Mouse (Mus musculus) stomach, postnatal 0 days (tissue): ENCODE data around the gene Bhlhe23. TPM values are rescaled to one million over a fixed set of nuclear protein-coding genes. Genes with fewer than 3 reads are reported as not detected.

Experiments used
- ATAC-seq: fragments of 200-750 bp; cut with Nextera tagmentation; 2 replicates; pipeline ENCODE4 v1.8.0; 2017; ENCODE audit not compliant: low FRiP score, low TSS enrichment
- DNase-seq: peaks from one replicate; pipeline ENCODE4 v3.0.0-alpha.2; 2016; ENCODE audit warnings: low spot score
- H3K27ac ChIP-seq: fragments of 300-500 bp; sonication (generic); replicated peaks from 2 replicates; pipeline ENCODE4 v1.5.1; 2014; ENCODE audit warnings: mild to moderate bottlenecking, control low read depth
- H3K27me3 ChIP-seq: fragments of 300-500 bp; sonication (generic); 2 replicates; pipeline ENCODE4 v1.6.1; 2014; ENCODE audit warnings: low read length; ENCODE audit not compliant: control insufficient read depth, insufficient read depth
- H3K36me3 ChIP-seq: fragments of 300-500 bp; sonication (generic); 2 replicates; pipeline ENCODE4 v1.6.1; 2014; ENCODE audit warnings: low read length, mixed read lengths; ENCODE audit not compliant: control insufficient read depth, insufficient read depth
- H3K4me1 ChIP-seq: fragments of 300-500 bp; sonication (generic); replicated peaks from 2 replicates; pipeline ENCODE4 v1.6.1; 2014; ENCODE audit warnings: antibody characterized with exemption; ENCODE audit not compliant: control insufficient read depth, insufficient read depth
- H3K4me2 ChIP-seq: fragments of 300-500 bp; sonication (generic); replicated peaks from 2 replicates; pipeline ENCODE4 v1.6.1; 2014; ENCODE audit warnings: low read depth, mild to moderate bottlenecking, control low read depth, moderate library complexity
- H3K4me3 ChIP-seq: fragments of 300-500 bp; sonication (generic); 2 replicates; pipeline ENCODE4 v1.5.1; 2014; ENCODE audit warnings: low read depth, low read length, control low read depth
- H3K9ac ChIP-seq: fragments of 300-500 bp; sonication (generic); 2 replicates; pipeline ENCODE4 v1.6.1; 2014; ENCODE audit warnings: mild to moderate bottlenecking, low read length, control low read depth, mixed read lengths
- H3K9me3 ChIP-seq: fragments of 300-500 bp; sonication (generic); 2 replicates; pipeline ENCODE4 v1.6.1; 2016; ENCODE audit warnings: low read length; ENCODE audit not compliant: control insufficient read depth
- CTCF ChIP-seq: IDR thresholded peaks from 2 replicates; pipeline ENCODE4 v1.5.1; 2016; ENCODE audit warnings: antibody characterized with exemption, low read depth, mild to moderate bottlenecking, moderate library complexity
- EP300 ChIP-seq: optimal IDR thresholded peaks from 2 replicates; pipeline ENCODE3; 2016; ENCODE audit warnings: antibody characterized with exemption
- WGBS: fragments of 180-500 bp; shearing (Covaris S2); extraction: QIAGEN DNeasy Blood & Tissue Kit; methylation state at CpG from one replicate; pipeline ENCODE4 v1.1.7; 2014; 5-methylcytosine and 5-hydroxymethylcytosine counted together
- polyA plus RNA-seq: library from polyadenylated mRNA; unstranded; fragments of >200 nt; fragmentation: Nextera tagmentation; extraction: Ambion mirVana; gene quantifications from 2 replicates; pipeline ENCODE4 v1.2.1, GENCODE M21; 2015

Bhlhe23 gene
- polyA plus RNA-seq, 1 experiment from 2014 or later, result not detected

DNA sequence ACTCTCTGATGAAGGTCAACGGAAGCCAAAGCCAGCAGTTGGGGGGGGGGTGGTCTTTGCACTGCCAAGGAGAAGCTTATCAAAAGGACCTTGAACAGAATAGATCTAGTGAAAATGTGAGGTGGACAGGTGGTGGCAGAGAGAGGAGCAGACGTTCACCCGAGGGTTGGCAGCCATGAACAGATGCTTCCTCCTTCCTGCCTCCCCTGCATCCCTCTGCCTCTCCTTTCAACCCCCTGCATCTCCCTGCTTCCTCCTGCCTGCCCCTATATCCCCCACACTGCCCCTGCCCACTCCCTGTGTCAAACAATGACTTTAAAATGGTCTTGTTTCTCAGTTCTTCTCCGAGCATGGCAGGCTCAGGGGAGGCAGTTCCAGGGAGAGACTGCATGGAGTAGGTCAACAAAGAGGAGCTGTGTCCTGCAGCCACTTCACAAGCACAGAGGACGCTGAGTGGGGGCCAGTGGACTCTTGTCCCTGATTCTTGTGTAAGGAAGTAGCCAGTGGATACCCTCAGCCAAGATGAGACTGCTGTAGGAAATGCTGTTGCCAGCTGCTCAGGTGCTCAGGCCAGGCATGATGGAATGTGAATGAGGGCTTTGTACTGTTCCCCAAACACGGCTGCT lies 39.9 kb upstream of the Bhlhe23 start:
- TF ChIP-seq CTCF (no peak), EP300 (no peak)
- H3K36me3 ChIP-seq, result no peaks in the 10 kb centered on the region
- H3K9me3 ChIP-seq, result no peaks in the 10 kb centered on the region
- no peak overlapping the region for H3K4me2 ChIP-seq
- no peak overlapping the region for H3K27ac ChIP-seq
- WGBS, result 64% methylated on average over 6 of the region's 6 CpGs
- ATAC-seq (no peak), DNase-seq (no peak)
- no peaks in the 10 kb centered on the region for H3K27me3 ChIP-seq
- H3K4me1 ChIP-seq, result no peaks in the 10 kb centered on the region
- H3K9ac ChIP-seq, result no peak overlapping the region
- no peak overlapping the region for H3K4me3 ChIP-seq

DNA sequence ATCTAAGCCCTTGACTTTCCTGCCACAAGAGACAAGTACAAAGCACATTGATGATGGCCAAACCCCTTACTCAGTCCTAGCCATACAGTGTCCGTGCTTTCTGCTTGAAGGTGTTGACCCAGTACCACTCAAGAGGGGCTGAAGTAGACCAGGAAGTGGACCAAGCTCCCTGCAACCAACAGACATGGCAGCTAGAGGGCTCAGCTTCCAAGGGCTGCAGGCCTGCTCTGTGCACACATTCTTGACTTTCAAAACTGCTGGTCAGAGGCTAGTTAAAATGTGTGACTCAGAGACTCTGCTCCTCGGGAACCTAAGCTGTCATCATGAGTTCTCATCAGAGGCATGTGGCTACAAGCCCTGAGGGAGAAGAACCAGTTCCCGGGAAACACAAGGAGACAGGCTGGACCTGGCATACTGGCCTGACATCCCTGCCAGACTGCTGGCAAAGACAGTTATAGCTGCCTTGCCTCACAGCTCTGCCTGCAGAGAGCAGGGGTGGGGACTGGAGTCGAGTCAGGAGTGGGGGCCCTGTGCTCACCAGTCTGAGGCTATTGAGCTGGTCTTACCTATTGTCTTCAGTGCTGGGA lies 37.4 kb upstream of the Bhlhe23 start:
- DNase-seq, result no peak
- ATAC-seq, result peak; percentile 18; the same call in 1 of the 2 replicates
- Histone ChIP-seq H3K27ac (no peak overlapping the region), H3K4me3 (no peak overlapping the region), H3K27me3 (no peaks in the 10 kb centered on the region), H3K36me3 (no peaks in the 10 kb centered on the region), H3K9ac (no peak overlapping the region), H3K4me1 (no peaks in the 10 kb centered on the region), H3K4me2 (no peak overlapping the region), H3K9me3 (no peaks in the 10 kb centered on the region)
- 54% methylated on average over 4 of the region's 4 CpGs for WGBS
- TF ChIP-seq EP300 (no peak), CTCF (peak; percentile 43)

DNA sequence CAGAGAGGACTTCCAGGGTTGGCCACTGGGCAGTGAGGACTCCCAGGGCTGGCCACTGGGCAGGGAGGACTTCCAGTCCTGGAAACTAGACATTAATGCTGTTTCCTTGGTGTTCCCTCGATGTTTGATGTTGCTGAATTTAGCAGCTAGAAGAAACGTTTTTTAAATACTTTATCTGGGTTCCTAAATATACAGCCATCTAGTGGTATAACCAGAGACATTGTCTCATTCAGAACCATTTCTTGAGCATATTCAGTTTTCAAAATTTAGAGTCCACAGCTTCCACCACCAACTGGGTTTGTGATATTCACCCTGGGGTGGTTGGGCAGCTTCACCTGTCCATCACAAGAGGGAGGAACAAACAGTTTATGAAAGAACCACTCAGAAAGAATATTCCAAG lies 34.3 kb upstream of the Bhlhe23 start:
- Histone ChIP-seq H3K27me3 (no peaks in the 10 kb centered on the region), H3K9ac (no peak overlapping the region), H3K4me3 (no peak overlapping the region), H3K4me2 (no peak overlapping the region), H3K4me1 (no peaks in the 10 kb centered on the region), H3K9me3 (no peaks in the 10 kb centered on the region), H3K36me3 (no peaks in the 10 kb centered on the region), H3K27ac (no peak overlapping the region)
- ATAC-seq (no peak), DNase-seq (no peak)
- 49% methylated on average over 2 of the region's 2 CpGs for WGBS
- TF ChIP-seq CTCF, result no peak
- no peak for TF ChIP-seq EP300

DNA sequence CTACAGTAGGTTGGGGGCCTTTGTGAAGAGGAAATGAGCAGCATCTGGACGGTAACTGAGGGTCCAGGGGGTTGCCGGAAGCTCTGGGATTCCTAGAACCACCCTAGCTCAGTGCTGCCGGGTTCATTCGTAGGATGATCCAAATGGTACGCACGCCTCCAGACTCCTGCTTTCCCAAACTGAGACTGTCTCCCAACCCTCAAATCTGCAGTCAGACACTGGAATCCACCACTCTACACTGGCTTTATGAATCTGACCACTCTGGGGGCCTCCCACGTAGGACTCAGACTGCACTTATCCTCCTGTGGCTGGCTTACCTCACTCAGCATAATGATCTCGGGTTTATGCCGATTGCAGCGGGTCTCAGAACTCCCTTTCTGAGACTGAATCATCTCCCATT lies 32.8 kb upstream of the Bhlhe23 start:
- Histone ChIP-seq H3K4me2 (no peak overlapping the region), H3K4me3 (no peak overlapping the region), H3K9ac (no peak overlapping the region), H3K9me3 (no peaks in the 10 kb centered on the region), H3K27ac (no peak overlapping the region), H3K4me1 (no peaks in the 10 kb centered on the region), H3K27me3 (no peaks in the 10 kb centered on the region), H3K36me3 (no peaks in the 10 kb centered on the region)
- ATAC-seq (no peak), DNase-seq (no peak)
- 67% methylated on average over 10 of the region's 10 CpGs for WGBS
- TF ChIP-seq CTCF (no peak), EP300 (no peak)

DNA sequence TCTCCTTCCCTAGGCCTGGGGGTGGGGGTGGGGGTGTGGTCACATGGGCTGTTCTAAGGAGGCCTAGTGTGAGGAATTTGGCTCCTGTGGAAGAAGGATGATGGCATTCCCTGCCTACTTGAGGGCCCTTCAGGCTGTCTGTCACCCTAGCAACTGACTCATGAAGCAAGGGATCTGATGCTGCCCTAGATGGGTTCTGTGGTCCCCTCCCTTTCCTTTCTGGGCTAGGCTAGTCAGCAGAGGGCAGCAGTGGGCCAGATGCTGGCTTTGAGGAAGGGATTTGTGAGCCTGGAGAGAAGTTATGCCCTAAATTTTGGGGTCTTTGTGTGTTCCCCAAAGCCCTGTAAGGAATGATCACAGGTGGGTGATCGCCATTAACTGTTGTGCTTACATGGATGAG lies 29.3 kb upstream of the Bhlhe23 start:
- no peaks in the 10 kb centered on the region for H3K9me3 ChIP-seq
- no peak overlapping the region for H3K9ac ChIP-seq
- TF ChIP-seq EP300 (no peak), CTCF (peak; percentile 70)
- H3K27me3 ChIP-seq, result no peaks in the 10 kb centered on the region
- H3K27ac ChIP-seq, result no peak overlapping the region
- DNase-seq, result no peak
- H3K4me3 ChIP-seq, result no peak overlapping the region
- H3K4me2 ChIP-seq, result no peak overlapping the region
- 70% methylated on average over 1 of the region's 1 CpGs for whole genome bisulfite sequencing
- ATAC-seq, result no peak
- H3K36me3 ChIP-seq, result no peaks in the 10 kb centered on the region
- H3K4me1 ChIP-seq, result no peaks in the 10 kb centered on the region

DNA sequence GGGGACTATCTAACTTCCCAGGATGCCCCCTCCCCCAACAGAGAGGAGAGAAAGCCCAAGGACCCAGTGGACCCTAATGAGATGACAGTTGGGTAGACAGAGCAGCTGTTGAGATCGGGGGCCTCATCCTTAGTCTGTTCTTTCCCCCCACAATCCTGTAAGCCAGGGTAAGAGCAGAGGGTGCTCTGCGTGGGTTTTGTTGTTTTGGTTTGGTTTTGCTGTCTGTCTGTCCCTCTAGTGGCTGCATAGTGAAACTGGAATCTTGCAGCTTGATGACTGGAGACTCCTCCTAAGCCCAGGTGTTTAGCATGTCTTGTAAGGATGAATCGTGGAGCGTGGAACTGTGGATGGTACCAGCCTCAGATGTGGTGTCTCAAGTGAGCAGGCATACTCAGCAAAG lies 19.3 kb upstream of the Bhlhe23 start:
- DNase-seq, result no peak
- no peaks in the 10 kb centered on the region for H3K36me3 ChIP-seq
- no peak overlapping the region for H3K4me3 ChIP-seq
- ATAC-seq, result no peak
- no peak overlapping the region for H3K4me2 ChIP-seq
- H3K9me3 ChIP-seq, result no peaks in the 10 kb centered on the region
- WGBS, result 44% methylated on average over 4 of the region's 4 CpGs
- TF ChIP-seq CTCF (peak; percentile 48), EP300 (no peak)
- no peak overlapping the region for H3K27ac ChIP-seq
- H3K9ac ChIP-seq, result no peak overlapping the region
- no peaks in the 10 kb centered on the region for H3K4me1 ChIP-seq
- H3K27me3 ChIP-seq, result no peaks in the 10 kb centered on the region
